9 mouse cellular contexts compared by ENCODE assay signal in genomic region chr2:158379354-158380078, GRCm38 (mm10). TPM values are rescaled to one million over a fixed set of nuclear protein-coding genes. Genes with fewer than 3 reads are reported as not detected.
A peak's percentile ranks its signal among the peaks of the same experiment; 100 is the strongest.
DNase-seq lines count a peak whose midpoint lies in the region; ATAC-seq and TF ChIP-seq lines count a peak whose summit lies in the region.
"Had no signal": no experiment of that assay in that cellular context is flagged by ENCODE, and none has a peak within 500 bp of the region (broad histone marks: within the 10 kb centered on the region; RNA-seq: fewer than 3 reads in every experiment).

No protein-coding gene starts in this region.

- H3K4me3 ChIP-seq in CH12.LX (replicated peaks in 1 of 3; ENCODE audit: low read depth in 2 of 3, low read length in 2 of 3, poor library complexity in 1 of 3), result no peak overlapping the region
- no peak overlapping the region for H3K4me3 ChIP-seq in kidney, embryonic 16.5 days (ENCODE audit: low read length)
- no peak overlapping the region for H3K4me3 ChIP-seq in liver, embryonic 16.5 days (ENCODE audit: low read depth, low read length)
- no peak overlapping the region for H3K4me3 ChIP-seq in neural tube, embryonic 13.5 days
- H3K4me3 ChIP-seq: heart, embryonic 15.5 days had no signal

- 44% methylated on average over 13 of the region's 13 CpGs for WGBS in kidney, embryonic 16.5 days
- 39% methylated on average over 13 of the region's 13 CpGs for WGBS in liver, embryonic 16.5 days (ENCODE audit: insufficient replicate concordance)
- whole genome bisulfite sequencing in neural tube, embryonic 13.5 days, result 47% methylated on average over 13 of the region's 13 CpGs

- TF ChIP-seq RAD21 in CH12.LX (IDR thresholded peaks at IDR 0.05; ENCODE audit: low read depth, low read length), result peak; percentile 39

- 0 out of 2 replicates have a peak overlapping the region, but pooled peaks have one; percentile 1 for H3K9ac ChIP-seq in CH12.LX (ENCODE audit: insufficient read depth, low read depth)
- no peak overlapping the region for H3K9ac ChIP-seq in kidney, embryonic 16.5 days (replicated peaks; ENCODE audit: low read length)
- no peak overlapping the region for H3K9ac ChIP-seq in liver, embryonic 16.5 days (ENCODE audit: low read depth, low read length)
- peak overlapping the region; percentile 34; the same call in 1 of the 2 replicates for H3K9ac ChIP-seq in neural tube, embryonic 13.5 days
- H3K9ac ChIP-seq: heart, embryonic 15.5 days had no signal

- H3K27ac ChIP-seq in CH12.LX (ENCODE audit: insufficient read depth, low read depth), result no peak overlapping the region
- H3K27ac ChIP-seq in kidney, embryonic 16.5 days (ENCODE audit: low read length), result no peak overlapping the region
- no peak overlapping the region for H3K27ac ChIP-seq in liver, embryonic 16.5 days (ENCODE audit: low read length)
- no peak overlapping the region for H3K27ac ChIP-seq in neural tube, embryonic 13.5 days (replicated peaks)
- H3K27ac ChIP-seq: heart, embryonic 15.5 days had no signal

- TF ChIP-seq POLR2A in CH12.LX (IDR thresholded peaks at IDR 0.05; ENCODE audit: low read depth, low read length), result no peak

- in situ Hi-C loops in CH12.LX (cut with MboI; ENCODE audit: low pct_ligation_motif_present, low pct_unique_long_range_greater_than_20kb, low sequenced_read_pairs), result no loop called here

- peaks cover 4 to 10% of the 10 kb centered on the region in 2 experiments; a peak in 3 of 4 replicates for H3K4me1 ChIP-seq in CH12.LX (ENCODE audit: control insufficient read depth in 1 of 2, insufficient read depth in 2 of 2)
- H3K4me1 ChIP-seq in kidney, embryonic 16.5 days (ENCODE audit: insufficient read depth, low read length), result no peaks in the 10 kb centered on the region; the same call in 1 of the 2 replicates
- no peaks in the 10 kb centered on the region for H3K4me1 ChIP-seq in liver, embryonic 16.5 days (ENCODE audit: control insufficient read depth, low read depth, low read length)
- peaks cover 28% of the 10 kb centered on the region for H3K4me1 ChIP-seq in neural tube, embryonic 13.5 days (replicated peaks)

- no peaks in the 10 kb centered on the region for H3K9me3 ChIP-seq in CH12.LX (replicated peaks; ENCODE audit: low read length)
- no peaks in the 10 kb centered on the region for H3K9me3 ChIP-seq in kidney, embryonic 16.5 days (ENCODE audit: low read length)
- H3K9me3 ChIP-seq in liver, embryonic 16.5 days (replicated peaks; ENCODE audit: control insufficient read depth, low read length), result no peaks in the 10 kb centered on the region
- no peaks in the 10 kb centered on the region for H3K9me3 ChIP-seq in neural tube, embryonic 13.5 days
- H3K9me3 ChIP-seq: heart, embryonic 15.5 days had no signal

- dilution Hi-C loops in CH12.LX (cut with MboI; ENCODE audit: extremely low pct_ligation_motif_present, extremely low pct_unique_long_range_greater_than_20kb, low sequenced_read_pairs), result no loop called here

- DNase-seq in 3T3-L1 (ENCODE audit: low read depth, low spot score), result peak; percentile 92
- DNase-seq in CH12.LX (ENCODE audit: extremely low read depth), result peak; percentile 87
- peak; percentile 78 for DNase-seq in cerebellum, adult 9-10 months
- peak; percentile 64 for DNase-seq in thymus, postnatal 25 days

- peak; percentile 85 to 100 for TF ChIP-seq CTCF in CH12.LX (conservative IDR thresholded peaks at IDR 0.05 in 1 of 2, IDR thresholded peaks at IDR 0.05 in 1 of 2; ENCODE audit: low read depth in 2 of 2, low read length in 2 of 2)

- TF ChIP-seq EP300 in CH12.LX (IDR thresholded peaks at IDR 0.05; ENCODE audit: low read length), result no peak

- H3K36me3 ChIP-seq in CH12.LX (replicated peaks in 1 of 2; ENCODE audit: control insufficient read depth in 1 of 2, insufficient read depth in 1 of 2, low read length in 1 of 2), result no peaks in the 10 kb centered on the region
- no peaks in the 10 kb centered on the region for H3K36me3 ChIP-seq in kidney, embryonic 16.5 days (ENCODE audit: insufficient read depth, low read length)
- no peaks in the 10 kb centered on the region for H3K36me3 ChIP-seq in liver, embryonic 16.5 days (ENCODE audit: control insufficient read depth, insufficient read depth)
- H3K36me3 ChIP-seq in neural tube, embryonic 13.5 days, result peaks cover 25% of the 10 kb centered on the region
- H3K36me3 ChIP-seq: heart, embryonic 15.5 days had no signal

- H3K79me2 ChIP-seq in CH12.LX (replicated peaks; ENCODE audit: control insufficient read depth, extremely low read depth, insufficient read depth, poor library complexity, severe bottlenecking), result no peaks in the 10 kb centered on the region

- peak; percentile 74 for ATAC-seq in granulocyte monocyte progenitor cell, adult 5-6 weeks (replicated peaks; ENCODE audit: poor library complexity, severe bottlenecking)
- peak; percentile 83 for ATAC-seq in kidney, embryonic 16.5 days (ENCODE audit: low FRiP score, low TSS enrichment)
- ATAC-seq in liver, embryonic 16.5 days (ENCODE audit: low read depth), result 0 out of 2 replicates have a peak, but pooled peaks have one; percentile 30
- no peak; the same call in 1 of the 2 replicates for ATAC-seq in neural tube, embryonic 13.5 days (ENCODE audit: low read depth)

- no peak overlapping the region for H3K4me2 ChIP-seq in CH12.LX (ENCODE audit: insufficient read depth, low read depth, poor library complexity, severe bottlenecking)
- no peak overlapping the region for H3K4me2 ChIP-seq in kidney, embryonic 16.5 days (replicated peaks; ENCODE audit: low read depth, low read length)
- H3K4me2 ChIP-seq in liver, embryonic 16.5 days (ENCODE audit: low read depth, low read length), result no peak overlapping the region
- H3K4me2 ChIP-seq in neural tube, embryonic 13.5 days, result peak overlapping the region; percentile 18; the same call in 1 of the 2 replicates
- H3K4me2 ChIP-seq: heart, embryonic 15.5 days had no signal

- peaks cover 7% of the 10 kb centered on the region for H3K27me3 ChIP-seq in CH12.LX (replicated peaks)
- peaks cover 26% of the 10 kb centered on the region for H3K27me3 ChIP-seq in kidney, embryonic 16.5 days (ENCODE audit: insufficient read depth, low read length)
- H3K27me3 ChIP-seq in liver, embryonic 16.5 days (ENCODE audit: control insufficient read depth, insufficient read depth, low read depth, low read length), result peaks cover 18% of the 10 kb centered on the region
- H3K27me3 ChIP-seq in neural tube, embryonic 13.5 days, result peaks cover 9% of the 10 kb centered on the region

TF ChIP-seq in CH12.LX, 34 proteins besides CTCF, POLR2A, EP300 and RAD21 (continues in another document):
- TF ChIP-seq USF2 (conservative IDR thresholded peaks at IDR 0.05; ENCODE audit: low read depth, low read length) (no peak), MEF2A (IDR thresholded peaks at IDR 0.05; ENCODE audit: borderline replicate concordance, low read depth, low read length) (peak; percentile 46; the same call in 1 of the 2 replicates), BHLHE40 (IDR thresholded peaks at IDR 0.05; ENCODE audit: low read depth, low read length) (no peak), MYC (IDR thresholded peaks at IDR 0.05; ENCODE audit: low read depth, low read length) (peak; percentile 71), GABPA (IDR thresholded peaks at IDR 0.05; ENCODE audit: insufficient replicate concordance, low read depth, low read length) (no peak), HCFC1 (IDR thresholded peaks at IDR 0.05; ENCODE audit: low read depth, low read length) (peak; percentile 47; the same call in 1 of the 2 replicates), MXI1 (IDR thresholded peaks at IDR 0.05; ENCODE audit: low read depth, low read length) (no peak), NRF1 (IDR thresholded peaks at IDR 0.05; ENCODE audit: low read depth, low read length) (no peak), SIN3A (IDR thresholded peaks at IDR 0.05; ENCODE audit: low read length) (no peak), CHD1 (IDR thresholded peaks at IDR 0.05; ENCODE audit: low read depth, low read length) (no peak), ZNF384 (IDR thresholded peaks at IDR 0.05; ENCODE audit: low read depth, low read length) (0 out of 2 replicates have a peak, but pooled peaks have one; percentile 26), POLR2AphosphoS2 (IDR thresholded peaks at IDR 0.05; ENCODE audit: low read depth, low read length) (no peak), MAX (IDR thresholded peaks at IDR 0.05; ENCODE audit: low read length) (peak; percentile 32; the same call in 1 of the 2 replicates), RCOR1 (conservative IDR thresholded peaks at IDR 0.05; ENCODE audit: low read depth, low read length) (no peak), PAX5 (IDR thresholded peaks at IDR 0.05; ENCODE audit: low read length) (no peak), E2F4 (IDR thresholded peaks at IDR 0.05; ENCODE audit: insufficient replicate concordance, low read depth, low read length) (no peak), ETS1 (conservative IDR thresholded peaks at IDR 0.05; ENCODE audit: low read depth, low read length) (no peak), MAFK (IDR thresholded peaks at IDR 0.05; ENCODE audit: insufficient replicate concordance, low read length) (no peak), IRF4 (IDR thresholded peaks at IDR 0.05; ENCODE audit: low read depth, low read length) (no peak), CHD2 (IDR thresholded peaks at IDR 0.05; ENCODE audit: low read length) (no peak), ZKSCAN1 (IDR thresholded peaks at IDR 0.05; ENCODE audit: borderline replicate concordance, low read depth, low read length) (no peak)

RNA-seq across cellular contexts. Expression of gene Snhg11, which starts 4.1 kb away (rescaled TPM):
- total RNA-seq in CH12.LX (2012; rRNA removed) (0.04 TPM in 2 replicates), CH12.LX (2014; rRNA removed) (not detected in 2 replicates)
- 0.11 and 0.13 TPM in 2 replicates for polyA plus RNA-seq in CH12.LX (2012; ENCODE audit: insufficient read length, low read depth)
- 0.04 TPM in 1 of 2 replicates, not detected in the other for total RNA-seq in granulocyte monocyte progenitor cell, adult 5-6 weeks (2014; fragmentation: Nextera tagmentation)
- total RNA-seq in granulocyte monocyte progenitor cell, adult 5-6 weeks (2017), result 0.21 TPM in 1 of 2 replicates, not detected in the other
- 3.4 and 8.9 TPM in 2 replicates for polyA plus RNA-seq in kidney, embryonic 16.5 days (2015; fragmentation: Nextera tagmentation; extraction: Ambion mirVana)
- polyA plus RNA-seq in liver, embryonic 16.5 days (2015; fragmentation: Nextera tagmentation; extraction: Ambion mirVana), result 1.2 and 2.6 TPM in 2 replicates
- 532 and 687 TPM in 2 replicates for polyA plus RNA-seq in neural tube, embryonic 13.5 days (2015; fragmentation: Nextera tagmentation; extraction: Ambion mirVana)

RNA-seq across cellular contexts. Expression of gene Ralgapb, which starts 30.1 kb away (rescaled TPM):
- total RNA-seq in CH12.LX (2012; rRNA removed), result 11.9 and 12.9 TPM in 2 replicates
- 10.7 and 11.4 TPM in 2 replicates for total RNA-seq in CH12.LX (2014; rRNA removed)
- polyA plus RNA-seq in CH12.LX (2012; ENCODE audit: insufficient read length, low read depth), result 13.6 and 18.4 TPM in 2 replicates
- 24.0 and 54.0 TPM in 2 replicates for total RNA-seq in granulocyte monocyte progenitor cell, adult 5-6 weeks (2014; fragmentation: Nextera tagmentation)
- 25.8 and 32.1 TPM in 2 replicates for total RNA-seq in granulocyte monocyte progenitor cell, adult 5-6 weeks (2017)
- polyA plus RNA-seq in kidney, embryonic 16.5 days (2015; fragmentation: Nextera tagmentation; extraction: Ambion mirVana), result 13.7 and 15.9 TPM in 2 replicates
- polyA plus RNA-seq in liver, embryonic 16.5 days (2015; fragmentation: Nextera tagmentation; extraction: Ambion mirVana), result 4.4 and 4.7 TPM in 2 replicates
- polyA plus RNA-seq in neural tube, embryonic 13.5 days (2015; fragmentation: Nextera tagmentation; extraction: Ambion mirVana), result 22.1 and 23.5 TPM in 2 replicates

Comparison
In these comparisons a context has a peak if more than half of its experiments do, and no peak if none do; other contexts are left out.
1. H3K9ac ChIP-seq: peak in CH12.LX (single experiment) and neural tube, embryonic 13.5 days (single experiment); none in kidney, embryonic 16.5 days (single experiment) and liver, embryonic 16.5 days (single experiment).
2. RNA of gene Snhg11, which starts 4.1 kb away (polyA plus RNA-seq): 532 to 687 TPM in neural tube, embryonic 13.5 days; 3.4 to 8.9 TPM in kidney, embryonic 16.5 days, 1.2 to 2.6 TPM in liver, embryonic 16.5 days and 0.11 to 0.13 TPM in CH12.LX; every median in the first group is over 10 times any median in the second.
3. Peak in every context shown above with its lines, with median percentiles within 50 percentile points of each other: DNase-seq.